Mouse (Mus musculus) embryonic facial prominence, embryonic 14.5 days (tissue): ENCODE measurements around the gene Acvr1. TPM values are rescaled to one million over a fixed set of nuclear protein-coding genes. Genes with fewer than 3 reads are reported as not detected.

Experiments used
- ATAC-seq: fragments of 200-750 bp; cut with Nextera tagmentation; 2 replicates; pipeline ENCODE4 v1.8.0; 2017; ENCODE audit warnings: low read depth, moderate number of reproducible peaks, moderate TSS enrichment
- DNase-seq: peaks from one replicate; pipeline ENCODE4 v3.0.0-alpha.2; 2015; ENCODE audit warnings: low spot score
- H3K27ac ChIP-seq: fragments of 300-500 bp; sonication (generic); replicated peaks from 2 replicates; pipeline ENCODE4 v1.5.1; 2014; ENCODE audit warnings: low read depth, mild to moderate bottlenecking, low read length, moderate library complexity
- H3K27me3 ChIP-seq: fragments of 300-500 bp; sonication (generic); replicated peaks from 2 replicates; pipeline ENCODE4 v1.6.1; 2014; ENCODE audit warnings: low read length; ENCODE audit not compliant: control insufficient read depth, insufficient read depth
- H3K36me3 ChIP-seq: fragments of 300-500 bp; sonication (generic); 2 replicates; pipeline ENCODE4 v1.6.1; 2014; ENCODE audit warnings: low read length, mixed read lengths; ENCODE audit not compliant: control insufficient read depth, insufficient read depth
- H3K4me1 ChIP-seq: fragments of 300-500 bp; sonication (generic); 2 replicates; pipeline ENCODE4 v1.6.1; 2014; ENCODE audit warnings: antibody characterized with exemption, low read length; ENCODE audit not compliant: control insufficient read depth, insufficient read depth
- H3K4me2 ChIP-seq: fragments of 300-500 bp; sonication (generic); 2 replicates; pipeline ENCODE4 v1.6.1; 2014; ENCODE audit warnings: low read depth, mild to moderate bottlenecking, low read length, moderate library complexity, mixed read lengths
- H3K4me3 ChIP-seq: fragments of 300-500 bp; sonication (generic); 2 replicates; pipeline ENCODE4 v1.5.1; 2014; ENCODE audit warnings: low read depth, mild to moderate bottlenecking, low read length
- H3K9ac ChIP-seq: fragments of 300-500 bp; sonication (generic); 2 replicates; pipeline ENCODE4 v1.6.1; 2014; ENCODE audit warnings: low read depth, mild to moderate bottlenecking, low read length, moderate library complexity, mixed read lengths
- H3K9me3 ChIP-seq: fragments of 300-500 bp; sonication (generic); 2 replicates; pipeline ENCODE4 v1.6.1; 2016; ENCODE audit warnings: low read length; ENCODE audit not compliant: control insufficient read depth
- WGBS: fragments of 180-500 bp; shearing (Covaris S2); extraction: QIAGEN DNeasy Blood & Tissue Kit; methylation state at CpG from one replicate; pipeline ENCODE4 v1.1.7; 2014; 5-methylcytosine and 5-hydroxymethylcytosine counted together
- polyA plus RNA-seq: library from polyadenylated mRNA; unstranded; fragments of >200 nt; fragmentation: Nextera tagmentation; extraction: Ambion mirVana; gene quantifications from 2 replicates; pipeline ENCODE4 v1.2.1, GENCODE M21; 2014

The Acvr1 gene
- polyA plus RNA-seq, 1 experiment from 2014 or later: 15.0 TPM

- 83% methylated on average over 6 of the region's 6 CpGs for WGBS
- Histone ChIP-seq H3K27ac (no peak overlapping the region), H3K36me3 (no peaks in the 10 kb centered on the region)
Measured at GRCm38 (mm10) chr2:58521621-58522020, 45.3 kb downstream of the Acvr1 start.

GRCm38 (mm10) chr2:58520727-58521126, 46.2 kb downstream of the Acvr1 start:
- Histone ChIP-seq H3K36me3 (no peaks in the 10 kb centered on the region), H3K9me3 (no peaks in the 10 kb centered on the region), H3K27ac (no peak overlapping the region), H3K4me1 (peaks cover 46% of the 10 kb centered on the region), H3K27me3 (no peaks in the 10 kb centered on the region), H3K4me2 (no peak overlapping the region), H3K9ac (no peak overlapping the region), H3K4me3 (no peak overlapping the region)
- ATAC-seq (no peak; the same call in 1 of the 2 replicates), DNase-seq (no peak)
- WGBS: 90% methylated on average over 9 of the region's 9 CpGs

More at GRCm38 (mm10) chr2:58521621-58522020, 45.3 kb downstream of the Acvr1 start:
- no peaks in the 10 kb centered on the region for H3K9me3 ChIP-seq
- DNase-seq (no peak), ATAC-seq (no peak)
- H3K4me1 ChIP-seq: peaks cover 38% of the 10 kb centered on the region
- no peak overlapping the region for H3K9ac ChIP-seq
- no peak overlapping the region for H3K4me3 ChIP-seq
- H3K27me3 ChIP-seq: no peaks in the 10 kb centered on the region
- no peak overlapping the region for H3K4me2 ChIP-seq

- no peaks in the 10 kb centered on the region for H3K9me3 ChIP-seq
- peaks cover 42% of the 10 kb centered on the region for H3K4me1 ChIP-seq
- no peak overlapping the region for H3K9ac ChIP-seq
- no peak overlapping the region for H3K27ac ChIP-seq
- no peak overlapping the region for H3K4me3 ChIP-seq
- no peaks in the 10 kb centered on the region for H3K36me3 ChIP-seq
- 62% methylated on average over 1 of the region's 1 CpGs for WGBS
- H3K4me2 ChIP-seq: no peak overlapping the region
- no peak for ATAC-seq
- no peak for DNase-seq
- no peaks in the 10 kb centered on the region for H3K27me3 ChIP-seq
Measured at GRCm38 (mm10) chr2:58518517-58518916, 48.4 kb downstream of the Acvr1 start.

- no peaks in the 10 kb centered on the region for H3K9me3 ChIP-seq
- H3K4me3 ChIP-seq: no peak overlapping the region
- no peaks in the 10 kb centered on the region for H3K36me3 ChIP-seq
- DNase-seq (peak; percentile 70), ATAC-seq (no peak)
- 39% methylated on average over 6 of the region's 6 CpGs for WGBS
- no peak overlapping the region; the same call in 1 of the 2 replicates for H3K4me2 ChIP-seq
- no peak overlapping the region for H3K9ac ChIP-seq
- peaks cover 26% of the 10 kb centered on the region for H3K4me1 ChIP-seq
- no peaks in the 10 kb centered on the region for H3K27me3 ChIP-seq
- peak overlapping the region; percentile 61 for H3K27ac ChIP-seq
Measured at GRCm38 (mm10) chr2:58516920-58517319, 50.0 kb downstream of the Acvr1 start.

- Histone ChIP-seq H3K4me3 (no peak overlapping the region), H3K27ac (peak overlapping the region; percentile 61), H3K4me1 (peaks cover 17% of the 10 kb centered on the region), H3K4me2 (0 out of 2 replicates have a peak overlapping the region, but pooled peaks have one; percentile 1), H3K9me3 (no peaks in the 10 kb centered on the region), H3K9ac (no peak overlapping the region), H3K36me3 (no peaks in the 10 kb centered on the region), H3K27me3 (no peaks in the 10 kb centered on the region)
- DNase-seq (no peak), ATAC-seq (no peak)
- 44% methylated on average over 15 of the region's 15 CpGs for WGBS
Measured at GRCm38 (mm10) chr2:58516000-58516399, 51.0 kb downstream of the Acvr1 start.

GRCm38 (mm10) chr2:58514489-58514888, 52.5 kb downstream of the Acvr1 start:
- Histone ChIP-seq H3K9me3 (no peaks in the 10 kb centered on the region), H3K27me3 (no peaks in the 10 kb centered on the region), H3K4me2 (no peak overlapping the region), H3K4me1 (peaks cover 19% of the 10 kb centered on the region), H3K27ac (no peak overlapping the region), H3K4me3 (no peak overlapping the region), H3K36me3 (no peaks in the 10 kb centered on the region), H3K9ac (no peak overlapping the region)
- ATAC-seq (no peak), DNase-seq (no peak)
- WGBS: 84% methylated on average over 11 of the region's 11 CpGs

- peaks cover 21% of the 10 kb centered on the region for H3K4me1 ChIP-seq
- no peak overlapping the region for H3K4me3 ChIP-seq
- H3K27ac ChIP-seq: no peak overlapping the region
- H3K27me3 ChIP-seq: no peaks in the 10 kb centered on the region
- no peak overlapping the region for H3K4me2 ChIP-seq
- no peaks in the 10 kb centered on the region for H3K9me3 ChIP-seq
- 70% methylated on average over 3 of the region's 3 CpGs for WGBS
- 0 out of 2 replicates have a peak, but pooled peaks cover 3% of the 10 kb centered on the region for H3K36me3 ChIP-seq
- no peak for DNase-seq
- ATAC-seq: no peak
- no peak overlapping the region for H3K9ac ChIP-seq
Measured at GRCm38 (mm10) chr2:58513212-58513611, 53.7 kb downstream of the Acvr1 start.

- no peak for ATAC-seq
- Histone ChIP-seq H3K27ac (no peak overlapping the region), H3K4me3 (no peak overlapping the region), H3K9me3 (no peaks in the 10 kb centered on the region), H3K9ac (no peak overlapping the region), H3K4me1 (peaks cover 11% of the 10 kb centered on the region), H3K27me3 (no peaks in the 10 kb centered on the region), H3K4me2 (no peak overlapping the region), H3K36me3 (0 out of 2 replicates have a peak, but pooled peaks cover 3% of the 10 kb centered on the region)
- 67% methylated on average over 8 of the region's 8 CpGs for WGBS
- DNase-seq: no peak
Measured at GRCm38 (mm10) chr2:58510192-58510591, 56.8 kb downstream of the Acvr1 start.

GRCm38 (mm10) chr2:58505306-58506090, 61.5 kb downstream of the Acvr1 start:
- Histone ChIP-seq H3K9me3 (no peaks in the 10 kb centered on the region), H3K36me3 (0 out of 2 replicates have a peak, but pooled peaks cover 3% of the 10 kb centered on the region), H3K9ac (no peak overlapping the region), H3K4me1 (peaks cover 11% of the 10 kb centered on the region), H3K4me2 (no peak overlapping the region), H3K4me3 (no peak overlapping the region), H3K27me3 (no peaks in the 10 kb centered on the region), H3K27ac (no peak overlapping the region)
- 75% methylated on average over 9 of the region's 9 CpGs for WGBS
- ATAC-seq: peak; percentile 58; the same call in 1 of the 2 replicates
- DNase-seq: no peak
